Mouse (Mus musculus): ENCODE measurements at regions not wholly inside any gene's neighbourhood (a gene's known extent, or its start where the extent isn't known, plus 50 kb on each side); places are given as distances from the start of the nearest gene placed in this dataset.

GRCm38 (mm10) chr6:31191577-31191976, 207.0 kb upstream of the Mkln1 start:
- DNase-seq (ENCODE audit: low spot score in 2 of 2): no peak

DNA sequence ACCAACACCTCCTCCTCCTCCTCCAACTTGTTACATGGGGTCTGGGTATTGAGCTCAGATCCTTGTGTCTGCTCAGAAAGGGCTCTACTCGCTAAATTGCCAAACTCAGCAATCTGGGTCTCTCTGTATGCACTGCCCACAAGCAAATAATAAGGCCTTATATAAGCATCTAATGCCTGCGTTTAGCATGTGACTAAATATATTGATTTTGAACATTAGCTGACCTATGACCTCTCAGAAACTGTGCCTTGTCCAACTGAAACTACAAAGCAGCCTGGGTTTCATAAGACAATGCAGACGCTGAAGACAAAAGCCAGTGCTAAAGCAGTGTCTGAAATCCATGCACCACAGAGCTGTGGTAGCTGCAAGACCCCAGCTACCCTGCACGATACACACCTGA, 206.3 kb upstream of the Mkln1 start:
- no peak for DNase-seq (ENCODE audit: low spot score in 2 of 2)

DNA sequence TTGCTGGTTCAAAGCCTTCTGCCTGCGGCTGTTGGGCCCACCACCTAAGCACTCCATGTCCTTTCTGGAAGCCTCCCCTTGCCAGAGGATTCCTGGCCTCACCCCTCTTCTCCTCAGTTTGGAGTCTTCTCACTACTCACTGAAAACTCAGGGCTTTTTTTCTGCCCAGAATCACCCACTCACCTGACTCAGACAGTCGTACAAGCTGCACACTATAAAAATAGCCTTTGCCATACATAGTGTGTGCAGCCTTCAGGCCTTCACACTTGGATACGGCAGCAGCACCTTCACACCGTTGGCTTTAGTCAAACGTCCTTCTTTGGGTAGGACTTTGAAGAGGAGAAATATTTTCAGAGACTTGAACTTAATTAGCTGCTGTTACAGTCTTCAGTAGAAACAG, 205.3 kb upstream of the Mkln1 start:
- DNase-seq (ENCODE audit: low spot score in 2 of 2): no peak

- DNase-seq (ENCODE audit: low spot score in 2 of 2): peak in 1 of 2 experiments; percentile 42
Measured at GRCm38 (mm10) chr6:31197631-31198338, 200.8 kb upstream of the Mkln1 start.

- no peak for DNase-seq (ENCODE audit: low spot score in 2 of 2)
Measured at GRCm38 (mm10) chr6:31198340-31198739, 200.2 kb upstream of the Mkln1 start.

GRCm38 (mm10) chr6:31200705-31201104, 197.8 kb upstream of the Mkln1 start:
- DNase-seq (ENCODE audit: low spot score in 2 of 2): no peak

DNA sequence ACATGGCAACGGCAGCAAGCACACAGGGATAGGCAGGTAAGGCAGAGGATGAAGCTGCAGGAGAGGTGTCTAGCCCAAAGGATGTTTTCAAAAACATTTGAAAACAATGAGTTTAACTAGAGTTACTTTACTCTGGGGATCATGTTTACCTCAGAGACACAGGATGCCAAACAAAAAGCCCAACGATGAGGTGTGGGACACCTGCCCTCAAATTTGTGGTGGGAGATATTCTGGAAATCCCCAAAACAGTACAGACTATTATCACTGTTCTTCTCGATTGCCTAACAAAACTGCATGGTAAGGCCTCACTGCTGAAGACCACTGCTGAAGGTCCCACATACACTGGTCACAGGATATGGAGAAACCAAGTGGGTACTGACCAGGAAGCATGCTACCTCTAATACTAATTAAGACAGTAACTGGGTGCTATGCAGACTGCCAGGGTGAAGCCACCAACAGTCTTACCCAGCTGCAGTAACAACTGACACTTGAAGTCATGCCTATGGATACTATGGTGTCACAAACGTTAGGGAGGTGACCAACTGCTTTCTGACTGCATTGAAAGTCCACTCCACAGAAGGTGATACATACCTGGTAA, 197.1 kb upstream of the Mkln1 start:
- DNase-seq (ENCODE audit: low spot score in 2 of 2): no peak

GRCm38 (mm10) chr6:31202594-31202993, 195.9 kb upstream of the Mkln1 start:
- DNase-seq (ENCODE audit: low spot score in 2 of 2): no peak

GRCm38 (mm10) chr6:31204434-31204833, 194.1 kb upstream of the Mkln1 start:
- no peak for DNase-seq (ENCODE audit: low spot score in 2 of 2)

DNA sequence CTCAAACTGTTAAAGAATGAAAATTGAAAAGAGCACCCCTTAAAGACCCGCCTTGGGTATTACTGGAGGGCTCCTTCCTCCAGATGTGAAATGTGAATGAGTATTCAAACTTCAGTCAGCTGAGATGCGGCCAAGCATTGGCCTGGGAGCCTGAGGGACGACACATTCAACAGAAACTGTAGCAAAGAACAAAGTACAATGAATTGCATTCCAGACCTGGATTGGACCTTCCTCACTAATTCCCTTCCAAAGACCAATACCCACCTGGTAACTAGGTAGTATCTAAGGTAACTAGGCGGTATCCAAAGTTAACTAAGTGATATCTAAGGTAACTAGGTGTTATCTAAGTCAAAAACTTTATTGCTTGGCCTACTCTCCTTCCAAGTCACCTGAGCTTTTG, 193.7 kb upstream of the Mkln1 start:
- DNase-seq (ENCODE audit: low spot score in 2 of 2): no peak

DNA sequence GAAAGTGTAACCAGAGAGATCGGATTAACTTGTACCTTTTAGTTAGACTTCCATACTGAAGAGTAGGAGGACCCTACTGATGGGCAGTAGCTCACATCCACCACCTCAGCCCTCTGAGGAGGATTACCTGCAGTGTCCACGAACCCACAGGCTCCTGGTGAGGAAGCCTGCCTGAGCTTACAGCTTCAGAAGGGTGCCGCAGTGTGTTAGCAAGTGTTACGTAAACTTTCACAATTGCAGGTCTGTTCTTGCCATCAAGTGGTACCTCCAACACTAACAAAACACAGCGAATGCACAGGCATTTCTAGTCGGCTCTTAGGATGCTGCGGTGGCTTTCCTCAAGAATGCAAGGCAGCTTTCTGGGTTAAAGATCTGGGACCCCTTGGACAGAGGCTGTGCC, 192.4 kb upstream of the Mkln1 start:
- DNase-seq (ENCODE audit: low spot score in 2 of 2): no peak

DNA sequence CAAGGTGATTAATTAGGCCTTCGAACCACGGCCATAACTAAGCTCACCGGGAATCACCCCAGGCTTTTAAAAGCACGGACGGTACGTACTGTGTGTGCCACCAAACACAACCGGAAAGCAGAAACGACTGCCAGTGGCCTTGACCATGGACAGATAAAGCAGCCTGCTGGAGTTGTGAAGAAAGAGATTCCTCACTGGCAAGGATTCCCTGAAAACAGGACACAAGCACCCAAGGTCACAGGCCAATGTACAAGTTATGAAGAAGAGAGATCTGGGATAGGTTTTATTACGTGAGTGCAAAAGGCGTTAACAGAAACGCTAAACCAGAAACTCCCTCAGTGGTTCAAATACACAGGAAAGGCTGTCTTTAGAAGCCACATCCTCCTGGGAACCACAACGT, 191.3 kb upstream of the Mkln1 start:
- no peak for DNase-seq (ENCODE audit: low spot score in 2 of 2)

GRCm38 (mm10) chr6:31208224-31208623, 190.3 kb upstream of the Mkln1 start:
- no peak for DNase-seq (ENCODE audit: low spot score in 2 of 2)

GRCm38 (mm10) chr6:31209411-31210139, 189.0 kb upstream of the Mkln1 start:
- no peak for DNase-seq (ENCODE audit: low spot score in 2 of 2)

DNA sequence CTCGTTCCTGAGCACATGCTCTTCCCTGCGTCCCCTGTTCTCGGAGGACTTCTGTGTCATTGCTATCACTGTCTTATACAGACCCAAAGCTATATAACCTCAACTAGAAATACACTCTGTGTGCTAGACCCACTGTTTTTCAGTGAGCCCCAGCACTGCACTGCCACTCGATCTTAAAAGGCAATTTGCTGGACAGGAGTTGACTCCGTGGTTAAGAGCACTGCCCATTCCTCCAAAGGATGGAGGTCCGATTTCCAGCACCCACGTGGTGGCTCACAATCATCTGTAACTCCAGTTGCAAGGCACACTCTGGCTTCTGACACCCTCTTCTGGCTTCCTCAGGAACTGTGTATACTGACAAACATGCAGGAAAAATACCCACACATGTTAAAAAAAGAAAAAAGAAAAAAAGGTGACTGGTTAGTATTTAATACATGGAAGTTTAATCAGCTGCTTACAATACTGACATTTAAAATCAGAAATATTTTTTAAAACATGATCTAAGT, 188.3 kb upstream of the Mkln1 start:
- DNase-seq (ENCODE audit: low spot score in 2 of 2): no peak

- DNase-seq (ENCODE audit: low spot score in 2 of 2): no peak
Measured at GRCm38 (mm10) chr6:31211091-31211490, 187.4 kb upstream of the Mkln1 start.

DNA sequence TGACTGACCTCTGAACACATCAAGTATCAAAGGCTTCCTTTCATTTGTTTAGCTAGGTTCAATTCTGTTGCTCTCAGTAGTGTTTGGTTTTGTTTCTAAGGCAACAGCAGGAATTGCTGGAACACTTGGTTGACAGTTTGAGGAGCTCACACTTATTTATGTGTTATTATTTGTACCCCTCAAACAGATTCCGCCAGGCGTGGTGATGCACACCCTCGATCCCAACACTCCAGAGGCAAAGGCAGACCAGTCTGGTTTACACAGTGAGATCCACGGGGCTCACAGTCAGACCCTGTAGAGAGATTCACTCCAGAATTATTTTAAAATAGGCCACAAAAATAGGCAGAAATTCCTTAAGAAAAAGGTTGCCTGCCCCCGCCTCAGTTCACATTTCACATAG, 186.9 kb upstream of the Mkln1 start:
- no peak for DNase-seq (ENCODE audit: low spot score in 2 of 2)

DNA sequence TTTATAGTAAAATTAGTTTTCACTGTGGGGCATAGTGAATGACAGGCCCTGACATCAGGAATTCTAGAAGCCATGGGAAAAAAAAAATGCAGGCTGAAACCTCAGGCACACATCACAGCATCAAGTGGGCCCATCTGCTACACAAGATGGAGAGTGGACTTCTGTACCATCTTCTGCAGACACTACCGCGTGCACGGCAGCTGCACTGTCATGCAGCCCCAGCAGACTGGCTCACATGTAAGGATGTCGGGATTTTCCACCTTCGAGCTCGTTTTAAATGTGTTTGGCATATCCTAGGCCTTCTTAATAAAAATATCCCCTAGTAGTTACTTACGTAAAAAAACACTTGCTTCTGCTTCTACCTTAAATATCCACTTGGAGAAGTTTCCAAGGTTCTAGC, 186.5 kb upstream of the Mkln1 start:
- no peak for DNase-seq (ENCODE audit: low spot score in 2 of 2)

- no peak for DNase-seq (ENCODE audit: low spot score in 2 of 2)
Measured at GRCm38 (mm10) chr6:31212694-31213093, 185.8 kb upstream of the Mkln1 start.

- no peak for DNase-seq (ENCODE audit: low spot score in 2 of 2)
Measured at GRCm38 (mm10) chr6:31213161-31213560, 185.4 kb upstream of the Mkln1 start.

DNA sequence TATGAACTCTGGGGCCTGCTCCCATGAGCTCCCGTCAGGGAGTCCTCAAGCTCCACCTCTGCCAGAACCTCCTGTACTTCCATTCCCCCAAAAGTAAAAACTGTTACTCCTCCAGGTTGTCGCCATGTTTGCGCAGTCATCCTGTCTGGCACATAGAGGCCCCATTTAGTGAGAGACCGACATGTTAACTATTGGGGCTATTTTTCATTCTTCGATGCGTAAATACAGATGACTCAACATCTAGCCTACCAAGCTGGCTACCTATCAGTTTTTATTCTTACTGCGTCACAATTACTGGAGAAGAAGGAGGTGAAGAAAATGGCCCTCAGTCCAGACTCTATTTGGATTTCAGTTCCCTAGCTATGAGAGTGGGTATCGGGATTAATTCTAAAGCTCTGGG, 182.9 kb upstream of the Mkln1 start:
- no peak for DNase-seq (ENCODE audit: low spot score in 2 of 2)

DNA sequence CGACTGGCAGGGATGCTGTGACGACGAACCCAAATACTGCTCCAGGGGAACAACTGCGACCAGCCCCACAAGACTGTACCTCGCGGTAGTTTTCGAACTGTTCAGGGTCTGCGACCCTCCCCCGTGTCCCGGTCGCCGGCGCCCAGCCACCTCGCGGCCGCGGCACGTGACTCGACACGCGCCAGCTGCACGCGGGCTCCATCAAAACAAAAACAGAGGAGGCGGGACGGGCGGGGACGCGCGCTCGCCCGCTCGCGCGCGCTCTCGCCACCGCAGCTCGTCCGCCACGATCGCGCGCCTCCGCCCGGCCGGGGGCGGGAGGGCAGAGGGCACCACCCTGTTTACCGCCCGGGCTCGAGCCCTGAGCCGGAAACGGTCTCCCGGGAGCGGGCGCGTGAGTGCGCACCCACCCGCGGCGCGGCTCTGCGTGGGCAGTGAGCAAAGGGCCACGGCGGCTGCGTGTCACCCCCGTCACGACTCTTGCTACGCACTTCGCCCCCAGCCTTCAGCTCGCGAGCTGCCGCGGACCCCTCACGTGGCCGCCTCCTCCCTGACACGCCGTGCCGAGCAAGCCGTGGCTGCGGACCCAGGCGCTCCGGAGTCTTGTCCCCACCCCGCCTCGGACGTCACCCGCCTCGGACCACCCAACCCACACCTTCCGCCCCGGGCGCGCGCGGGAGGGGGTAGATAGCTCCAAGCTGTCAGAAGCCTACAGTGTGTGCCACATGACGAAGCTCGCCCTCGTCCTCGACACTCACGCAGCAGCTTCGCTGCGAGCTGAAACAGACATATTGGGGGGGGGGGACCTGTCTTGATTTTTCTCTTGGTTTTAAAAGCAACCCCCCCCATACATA, 182.1 kb upstream of the Mkln1 start:
- peak; percentile 47 to 84 for DNase-seq (ENCODE audit: low spot score in 2 of 2)

All from spleen, postnatal 10 days (tissue).